Mouse (Mus musculus) layer of hippocampus, adult 11-12 months (tissue): ENCODE data around the gene Noxred1.
"Not testable (repeated sequence)": the region's sequence is repeated elsewhere in the genome, so short reads cannot be mapped to it uniquely, and the experiment has no call there.

ENCODE experiments used
- DNase-seq: peaks from one replicate; pipeline ENCODE4 v3.0.0; 2022; ENCODE audit warnings: low spot score

Noxred1 gene

DNA sequence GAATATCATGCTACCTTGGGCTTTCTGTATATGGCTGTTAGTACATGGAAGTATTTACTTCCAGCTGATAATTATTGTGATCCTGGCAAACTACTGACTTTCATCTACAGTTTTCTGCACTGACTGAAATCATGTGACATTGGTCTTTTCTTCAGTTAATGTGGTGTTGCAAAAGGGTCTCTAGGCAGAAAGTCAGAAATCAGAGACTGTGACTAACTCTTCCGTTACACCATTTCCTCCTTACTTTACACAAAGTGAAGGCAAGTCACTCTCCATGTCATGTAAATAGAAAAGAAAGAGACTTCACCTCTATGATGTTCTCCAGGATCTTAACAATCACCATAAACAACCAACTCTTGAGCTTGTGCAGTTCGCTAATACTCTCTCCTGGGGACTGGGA is 8.9 kb downstream of the Noxred1 start:
- no peak for DNase-seq

DNA sequence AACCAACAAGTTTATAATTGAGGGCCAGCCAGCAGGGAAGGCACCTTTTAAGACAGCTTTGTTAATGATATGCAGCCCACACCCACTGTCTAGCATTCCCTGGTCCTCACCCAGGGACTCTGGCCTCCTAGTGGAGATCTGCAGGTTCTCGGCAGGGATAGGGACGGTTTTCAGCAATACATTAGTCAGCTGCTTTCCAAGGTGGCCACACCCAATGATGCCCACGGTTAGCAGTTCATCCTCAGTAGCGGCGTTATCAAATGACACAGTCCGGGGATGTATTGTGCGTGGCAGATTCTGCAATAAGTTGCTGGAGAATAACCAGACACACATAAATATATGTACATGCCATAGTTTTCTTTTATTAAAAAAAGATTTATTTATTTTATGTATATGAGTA is 11.7 kb downstream of the Noxred1 start:
- no peak for DNase-seq

DNA sequence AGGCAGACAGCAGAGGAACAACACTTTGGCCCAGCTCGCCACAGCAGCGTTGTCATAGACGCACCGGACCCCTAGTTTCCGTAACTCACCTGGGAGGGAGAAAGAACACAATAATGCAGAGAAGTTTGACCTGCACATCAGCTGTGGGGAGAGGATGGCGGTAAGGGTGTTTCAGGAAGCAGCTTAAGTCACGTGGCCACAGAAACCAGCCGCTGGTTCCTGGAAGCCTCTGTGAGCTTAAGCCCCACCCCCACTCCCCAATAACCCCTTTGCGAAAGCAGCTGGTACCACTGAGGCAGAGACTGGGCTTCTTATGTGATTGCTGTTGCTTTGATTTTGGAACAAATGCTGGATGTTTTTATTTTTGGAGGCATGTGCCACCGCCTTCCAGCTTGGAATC is 13.6 kb downstream of the Noxred1 start:
- DNase-seq: no peak

DNA sequence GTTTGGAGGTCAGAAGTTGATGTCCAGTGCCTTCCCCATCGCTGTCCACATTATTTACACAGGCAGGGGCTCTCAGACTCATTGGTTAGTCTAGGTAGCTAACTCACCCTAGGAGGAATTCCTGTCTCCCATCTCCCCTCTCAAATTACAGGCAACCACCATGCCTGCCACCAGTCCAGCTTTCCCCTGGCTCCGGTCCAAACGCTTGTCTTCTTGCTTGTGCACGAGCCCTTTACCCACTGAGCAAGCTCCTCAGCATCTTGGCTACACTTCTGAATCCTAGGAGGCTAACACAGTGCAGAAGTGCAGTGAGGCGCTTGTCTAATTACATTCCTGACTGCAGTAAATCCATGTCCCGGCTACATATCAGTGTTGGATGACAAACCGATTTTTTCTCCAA is 19.2 kb downstream of the Noxred1 start:
- DNase-seq: no peak

DNA sequence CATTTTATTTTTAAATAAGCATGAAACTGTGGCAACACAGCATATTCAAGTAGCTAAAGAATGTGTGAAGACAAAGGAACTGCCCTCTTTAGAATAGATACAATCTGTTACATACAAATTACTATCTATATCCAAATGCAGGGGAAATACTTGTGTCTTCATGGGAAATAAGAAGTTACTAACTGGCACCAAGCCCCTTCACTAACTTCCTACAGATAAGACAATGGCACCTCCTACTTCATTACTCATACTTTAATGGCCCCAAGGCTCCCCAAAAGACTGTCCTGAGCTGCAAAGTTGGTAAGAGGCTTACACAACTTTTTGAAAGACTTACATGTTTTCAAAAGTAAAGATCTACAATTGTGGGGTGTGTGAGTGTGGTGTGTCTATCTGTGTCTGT is 20.9 kb downstream of the Noxred1 start:
- DNase-seq: no peak

DNA sequence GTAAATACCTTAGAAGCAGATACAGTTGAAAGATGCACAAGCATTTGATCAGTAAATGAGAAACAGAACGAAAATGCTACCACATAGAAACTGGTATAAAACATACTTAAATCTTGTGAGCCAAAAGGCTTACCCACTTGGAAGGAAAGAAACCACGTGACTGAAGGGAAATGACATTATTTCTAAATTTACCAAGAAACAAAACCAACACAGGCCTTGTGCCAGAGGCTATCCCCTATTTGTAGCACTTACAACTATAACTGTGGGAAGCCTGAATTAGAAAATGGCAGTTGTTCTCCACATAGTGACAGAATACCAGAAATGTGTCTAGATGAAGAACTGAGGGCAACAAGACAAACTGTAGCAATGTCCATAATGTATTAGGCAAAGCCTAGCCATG is 22.5 kb downstream of the Noxred1 start:
- no peak for DNase-seq

DNA sequence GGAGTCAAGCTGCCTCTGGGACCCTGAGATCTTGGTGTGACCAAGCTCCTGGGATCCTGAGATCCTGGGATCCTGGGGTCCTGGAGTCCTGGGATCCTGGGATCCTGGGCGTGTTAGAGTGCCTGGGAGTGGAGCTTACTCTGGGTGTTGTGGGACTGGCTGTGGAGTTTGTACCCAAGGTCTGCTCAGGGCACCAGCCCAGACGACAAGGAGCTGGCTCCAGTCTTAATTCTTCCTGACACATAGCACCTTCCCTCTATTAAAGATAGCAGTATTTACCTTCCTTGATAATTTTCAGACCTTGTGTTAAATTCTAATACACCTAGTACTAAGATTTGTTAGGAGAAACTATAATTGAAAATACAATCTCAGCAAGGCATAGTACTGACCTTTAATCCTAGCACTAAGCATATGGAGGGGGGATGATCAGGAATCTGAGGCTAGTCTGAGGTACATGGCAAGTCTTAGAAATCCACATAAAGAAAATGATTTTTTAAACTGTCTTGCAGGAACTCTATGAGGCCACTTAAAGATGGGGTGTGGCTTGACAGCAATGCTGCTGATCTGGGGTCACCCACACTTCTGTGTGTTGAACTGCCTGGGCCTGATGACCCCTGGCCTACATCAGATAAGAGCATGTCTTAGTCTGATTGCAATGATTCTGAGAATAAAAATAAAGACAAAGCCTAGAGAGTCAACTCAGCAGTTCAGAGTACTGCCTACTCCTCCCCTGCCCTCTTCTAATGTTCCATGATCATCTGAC is 25.5 kb downstream of the Noxred1 start:
- DNase-seq: no peak

DNA sequence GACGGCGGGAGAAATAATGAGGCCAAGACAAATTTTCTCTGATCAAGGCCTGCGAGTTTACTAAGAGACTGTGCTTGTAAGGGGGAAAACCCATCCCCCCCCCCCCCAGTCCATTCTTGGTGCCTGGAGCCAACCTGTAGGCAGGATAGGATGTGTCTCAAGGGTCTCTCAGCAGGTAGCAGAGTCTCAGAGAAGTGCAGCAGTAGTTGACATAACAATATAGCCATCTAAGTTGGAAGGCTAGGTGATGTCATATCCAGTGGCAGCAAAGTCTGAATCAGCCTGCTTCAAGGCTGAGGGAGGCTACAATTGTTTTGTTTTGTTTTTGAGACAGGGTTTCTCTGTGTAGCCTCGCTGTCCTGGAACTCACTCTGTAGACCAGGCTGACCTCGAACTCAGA is 32.7 kb downstream of the Noxred1 start:
- DNase-seq: not testable (repeated sequence)

DNA sequence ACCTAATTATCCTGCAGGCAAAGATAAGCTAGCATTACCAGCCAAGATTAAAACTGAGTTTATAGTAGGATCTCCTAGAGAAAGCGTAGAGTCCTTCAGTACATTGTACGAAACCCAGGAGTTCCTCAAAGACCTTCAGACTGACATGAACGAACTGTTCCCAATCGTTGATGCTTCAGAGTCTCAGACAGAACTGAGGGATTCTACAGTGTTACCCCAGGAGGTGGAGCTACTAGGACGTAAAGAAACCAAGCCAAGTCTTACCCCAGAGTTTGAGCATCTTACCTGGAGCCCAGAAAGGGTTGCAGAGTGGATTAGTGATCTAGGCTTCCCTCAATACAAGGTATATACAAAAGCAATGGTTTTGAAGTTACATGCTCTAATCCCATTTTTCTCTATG is 36.8 kb downstream of the Noxred1 start:
- DNase-seq: no peak

DNA sequence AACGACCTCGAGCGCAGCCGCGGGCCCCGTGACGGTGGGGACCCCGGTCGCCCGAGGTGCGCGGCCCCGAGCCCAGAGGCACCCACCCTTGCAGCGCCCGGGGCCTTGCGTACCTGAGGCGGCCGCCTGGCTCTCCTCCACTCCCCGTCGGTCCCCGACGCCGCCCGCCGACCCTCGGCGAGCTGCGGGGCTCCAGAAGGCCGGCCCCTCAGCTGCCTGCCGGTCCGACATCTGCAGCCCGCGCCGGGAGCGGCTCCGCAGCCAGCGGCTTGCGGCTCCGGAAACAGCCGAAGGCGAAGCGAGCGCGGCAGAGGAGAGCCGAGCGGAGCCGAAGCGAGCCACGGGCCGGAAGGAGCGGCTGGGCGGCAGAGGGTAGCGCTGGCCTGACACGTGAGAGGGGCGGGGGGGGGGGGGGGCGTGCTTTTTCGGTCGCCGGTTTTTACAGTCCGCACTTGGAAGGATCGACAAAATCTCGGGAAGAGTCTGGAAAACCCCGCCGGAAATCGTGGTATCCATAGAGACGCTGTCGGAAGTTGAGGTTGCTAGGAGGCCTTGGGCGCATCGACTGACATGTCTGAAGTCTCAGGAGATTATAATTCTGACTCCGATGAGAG is 38.5 kb downstream of the Noxred1 start, which contains the start of gene Tmed8:
Gene Tmed8, minus strand, starts transcription at position 482 of the 614 bp plus-strand sequence.
- peak; percentile 72 for DNase-seq

DNA sequence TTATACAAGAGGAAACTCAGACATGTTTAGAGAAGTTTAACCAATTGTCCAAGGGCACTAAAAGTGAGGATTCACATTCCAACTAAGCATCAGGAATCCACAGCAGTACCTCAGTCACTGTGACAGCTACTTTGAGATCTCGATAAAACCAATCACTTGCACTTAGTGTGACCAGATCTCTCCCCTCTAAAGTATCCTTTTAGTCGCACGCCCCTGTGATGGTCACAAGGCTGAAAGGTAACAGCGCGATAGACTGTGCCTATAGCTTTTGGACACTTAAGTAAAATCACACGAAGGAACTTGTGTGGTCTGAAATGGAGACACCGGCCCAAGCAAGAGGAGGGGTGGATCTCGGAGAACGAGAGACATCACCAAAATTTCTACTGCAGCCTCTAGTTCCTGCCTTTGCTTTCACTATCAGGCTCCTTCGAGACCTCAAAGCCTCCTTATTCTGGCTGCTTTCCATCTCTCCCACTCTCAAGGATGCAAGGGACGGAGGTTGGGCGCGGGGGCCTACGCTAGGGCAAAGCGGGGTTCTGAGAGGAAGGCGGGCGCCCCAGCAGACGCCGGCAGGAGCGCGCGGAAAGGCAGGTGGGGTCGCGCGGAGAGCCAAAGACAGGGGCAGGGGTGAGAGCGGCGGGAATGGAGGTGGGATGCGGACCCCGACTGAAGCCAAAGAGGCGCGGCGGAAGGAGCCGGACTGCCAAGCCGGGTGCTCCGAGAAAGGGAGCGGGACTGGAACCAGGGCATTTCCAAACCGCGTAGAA is 39.1 kb downstream of the Noxred1 start, which contains the start of gene Samd15:
Gene Samd15, plus strand, starts transcription at position 518 of the 767 bp plus-strand sequence.
- peak; percentile 20 for DNase-seq

DNA sequence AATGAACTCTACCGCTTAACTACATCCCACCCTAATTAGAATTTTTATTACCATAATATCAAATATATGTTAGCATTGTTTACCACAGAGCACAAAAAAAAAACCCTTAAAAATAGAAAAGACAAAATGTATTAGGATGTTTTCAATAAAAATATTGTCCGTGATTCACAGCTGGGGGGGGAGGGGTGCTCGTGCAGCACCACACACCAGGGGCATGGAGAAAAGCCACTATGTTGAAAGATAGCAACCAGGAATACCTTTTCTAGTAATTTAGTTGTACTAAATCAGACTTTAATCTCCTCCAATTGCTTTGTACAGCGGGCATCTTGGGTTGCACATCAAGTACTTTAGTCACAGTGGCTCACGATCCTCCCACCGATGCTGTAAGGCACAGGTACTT is 39.7 kb downstream of the Noxred1 start:
- no peak for DNase-seq

DNA sequence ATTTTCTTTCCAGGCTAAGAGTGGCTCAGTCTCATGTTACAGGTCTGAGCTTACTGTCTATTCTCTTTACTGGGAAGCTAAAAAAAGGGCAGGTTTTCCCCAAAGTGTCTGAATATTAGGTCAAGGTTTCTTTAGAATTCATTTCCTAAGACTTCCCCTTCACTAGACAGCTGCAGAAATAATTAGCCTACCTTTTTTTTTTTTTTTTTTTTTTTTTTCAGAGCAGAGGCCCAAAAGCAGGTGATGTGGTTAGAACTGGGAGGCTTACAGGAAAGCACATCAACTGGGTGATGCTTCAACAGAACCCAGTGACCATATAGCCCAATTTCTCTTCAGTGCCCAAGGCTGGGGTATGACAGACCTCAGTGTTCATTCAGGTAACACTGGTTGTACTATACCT is 42.2 kb downstream of the Noxred1 start:
- DNase-seq: no peak

DNA sequence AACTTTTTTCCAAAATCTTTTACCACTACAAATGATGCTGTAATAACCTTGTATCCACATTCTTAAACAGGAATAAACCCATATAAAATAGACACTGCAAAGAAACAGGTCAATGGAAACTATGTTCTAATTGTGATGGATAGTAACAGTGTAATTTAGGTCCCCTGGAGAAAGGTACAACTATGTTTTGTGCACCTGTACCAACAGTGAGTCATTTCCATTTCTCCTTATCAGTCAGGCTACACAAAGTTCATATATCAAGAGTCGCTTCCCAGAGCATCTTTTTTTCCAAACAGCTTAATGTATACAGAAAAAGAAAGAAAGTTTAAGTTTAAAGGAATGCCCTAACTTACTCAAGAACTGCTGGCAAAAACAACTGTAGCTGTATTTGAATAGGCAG is 43.5 kb downstream of the Noxred1 start:
- no peak for DNase-seq

DNA sequence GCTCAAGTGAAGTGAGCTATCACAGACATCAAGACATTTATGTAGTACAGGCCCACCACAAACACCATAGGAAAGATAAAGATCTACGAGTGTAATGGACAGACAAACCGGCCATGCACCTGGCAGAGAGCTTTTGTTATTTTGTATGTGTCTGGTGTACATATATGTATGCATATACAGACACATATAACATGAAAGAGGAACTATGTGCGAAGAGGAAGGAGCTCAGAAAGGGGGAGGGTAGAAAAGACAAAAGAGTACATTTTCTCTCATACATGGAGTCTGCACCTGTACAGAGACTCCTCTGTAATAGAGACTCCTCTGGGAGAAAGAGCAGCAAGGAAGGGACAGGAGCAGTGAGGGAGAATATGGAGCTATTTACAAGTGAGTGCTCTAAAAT is 45.5 kb downstream of the Noxred1 start:
- DNase-seq: no peak

DNA sequence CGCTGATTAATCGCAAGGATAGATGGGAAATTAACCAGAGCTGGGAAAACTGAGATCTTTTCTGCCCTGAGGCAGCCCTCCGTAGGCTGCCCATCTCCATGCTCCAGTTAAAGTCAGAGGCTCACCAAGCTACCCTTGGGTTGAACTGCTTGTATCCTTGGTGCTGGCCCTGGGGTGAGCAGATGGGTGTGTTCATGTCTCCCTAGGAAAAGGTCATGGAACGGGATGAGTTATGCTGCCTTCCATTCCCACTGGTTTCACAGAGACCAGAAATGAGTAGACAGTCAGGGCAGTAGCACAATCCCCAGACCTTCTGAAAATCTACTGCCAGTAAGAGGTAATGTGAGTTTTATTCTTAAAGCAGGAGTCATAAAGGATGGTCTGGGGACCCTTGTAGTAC is 60.9 kb downstream of the Noxred1 start:
- DNase-seq: no peak

DNA sequence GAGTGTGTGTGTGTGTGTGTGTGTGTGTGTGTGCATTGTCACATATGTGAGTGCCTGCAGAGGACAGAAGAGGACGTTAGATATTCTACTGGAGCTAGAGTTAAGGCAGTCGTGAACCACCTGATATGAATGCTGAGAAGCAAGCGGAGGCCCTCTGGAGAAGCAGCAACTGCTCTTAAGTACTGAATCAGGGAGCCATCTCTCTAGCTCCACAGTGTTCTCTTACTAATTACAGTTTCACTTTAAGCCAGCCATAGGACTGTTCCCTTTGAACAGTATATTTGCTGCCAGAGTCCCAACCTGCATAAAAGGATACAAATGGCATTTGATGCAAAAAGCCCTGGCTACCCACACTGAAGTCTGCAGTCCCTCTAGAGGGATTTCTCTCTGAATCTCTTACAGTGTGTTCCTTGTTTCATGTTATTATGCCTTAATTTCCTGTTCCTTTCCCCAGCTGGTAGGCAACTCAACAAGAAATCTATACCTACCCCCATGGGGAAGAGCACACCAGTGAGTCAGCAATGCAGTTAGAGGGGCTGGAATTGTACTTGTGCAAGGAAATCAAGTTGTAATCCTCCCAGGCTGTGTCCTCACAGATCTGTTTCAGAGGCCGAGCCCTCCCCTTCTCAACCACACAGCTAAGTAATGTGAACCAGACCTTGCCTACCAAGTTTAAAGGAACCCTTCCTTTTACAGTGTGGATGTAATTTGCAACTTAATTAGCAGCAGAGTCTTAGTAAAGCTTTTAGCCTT is 63.2 kb downstream of the Noxred1 start:
- no peak for DNase-seq
